Mouse (Mus musculus) kidney, postnatal 25 days (tissue): Measurements from ENCODE around the gene Sdk1.

Experiments
- DNase-seq, 2 experiments: peaks; one replicate each; pipeline ENCODE4 v3.0.0; 2021; ENCODE audit warnings: mixed read lengths in 2 of 2

Gene Sdk1

DNA sequence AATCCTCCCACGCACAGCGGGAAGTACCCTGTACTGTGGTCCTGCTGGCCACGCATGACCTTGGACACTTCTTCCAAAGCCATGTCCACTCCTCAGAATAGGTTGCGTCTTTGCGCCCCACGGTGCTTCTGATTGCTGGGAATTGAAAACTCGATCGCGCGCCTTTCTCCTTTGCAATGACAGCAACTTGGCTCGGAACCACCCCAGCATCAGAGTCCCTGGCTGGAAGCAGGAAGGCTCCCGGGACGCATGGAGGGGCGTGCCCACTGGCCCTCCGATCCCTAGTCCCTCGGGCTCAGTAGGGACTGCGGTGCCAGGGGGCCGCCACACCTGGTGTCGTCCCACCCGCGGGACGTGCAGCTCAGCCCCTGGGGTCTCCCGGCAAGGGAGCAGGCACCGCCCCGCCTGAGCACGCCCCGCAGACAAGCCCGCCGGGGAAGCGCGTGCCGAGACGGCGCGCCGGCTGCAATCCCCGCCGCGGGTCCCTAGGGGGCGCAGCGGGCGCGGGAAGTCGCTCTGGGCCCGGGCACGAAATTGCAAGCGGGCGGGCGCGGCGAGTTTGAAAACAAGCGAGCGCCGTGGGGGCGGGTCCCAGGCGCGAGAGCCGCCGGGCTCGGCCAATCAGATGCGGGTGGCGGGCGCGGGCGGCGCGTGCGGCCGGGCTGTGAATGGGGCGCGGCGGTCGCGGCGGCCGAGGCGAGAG, at the start of gene Sdk1:
Gene Sdk1 (plus strand): TSS at position 650 of the 703 bp plus-strand sequence.
- peak; percentile 97 to 98 for DNase-seq

DNA sequence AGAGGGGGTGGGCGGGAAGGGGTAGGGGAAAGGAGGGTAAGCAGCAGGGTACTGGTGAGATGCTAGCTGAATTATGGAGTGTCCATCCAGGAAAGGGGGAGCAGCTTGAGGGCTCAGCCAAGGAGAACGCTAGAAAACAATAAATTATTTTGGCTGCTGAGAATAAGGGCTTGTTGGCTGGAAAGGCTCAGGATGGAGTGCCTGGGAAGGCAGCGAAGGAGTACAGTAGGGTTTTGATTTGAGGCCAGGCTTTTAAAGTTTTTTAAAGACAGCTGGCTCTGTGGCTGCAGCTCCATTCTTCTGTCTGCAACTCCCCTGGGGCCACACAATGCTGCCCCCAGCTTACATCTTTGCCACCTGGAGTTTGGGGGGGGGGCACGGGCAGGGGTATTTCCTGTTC, 44.0 kb upstream of the Sdk1 start:
- no peak for DNase-seq

- DNase-seq, result no peak
Measured at GRCm38 (mm10) chr5:141202276-141203065, 38.8 kb upstream of the Sdk1 start.

DNA sequence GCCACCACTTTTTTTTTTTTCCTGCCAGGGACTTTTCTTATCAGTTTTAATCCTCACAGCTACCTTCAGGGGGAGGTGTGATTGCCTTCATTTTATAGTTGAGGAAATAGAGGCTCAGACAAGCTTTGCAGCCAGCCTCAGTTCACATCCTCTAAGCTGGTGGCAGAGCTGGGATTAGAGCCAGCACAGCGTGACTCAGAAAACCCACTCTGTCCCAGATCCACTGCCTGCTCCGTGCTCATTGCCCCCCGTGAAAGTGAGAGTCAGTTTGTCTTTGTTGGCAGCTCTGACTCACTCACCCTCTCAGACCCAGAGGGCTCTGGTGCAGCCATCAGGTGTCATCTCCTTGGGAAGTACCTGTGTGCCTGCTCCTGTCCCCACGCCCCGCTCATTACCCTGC, 34.2 kb upstream of the Sdk1 start:
- no peak for DNase-seq

DNA sequence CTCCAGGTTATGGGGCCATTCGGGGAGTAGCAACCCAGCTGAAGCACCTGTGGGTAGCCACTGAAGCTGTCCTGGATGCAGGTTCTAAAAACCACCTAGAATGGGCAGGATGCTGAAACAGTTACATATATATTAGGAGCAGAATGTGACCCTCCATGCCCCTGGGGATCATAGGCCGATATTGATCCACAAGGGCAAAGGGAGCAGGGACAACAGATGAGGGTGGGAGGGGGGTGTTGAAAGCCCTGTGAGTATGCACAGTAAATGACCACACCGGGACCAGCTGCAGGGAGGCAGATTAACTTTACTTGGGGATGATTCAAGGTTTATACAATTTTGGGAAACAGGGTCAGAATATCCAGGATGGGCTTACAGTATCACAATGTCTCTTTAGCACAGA, 16.0 kb upstream of the Sdk1 start:
- no peak for DNase-seq

DNA sequence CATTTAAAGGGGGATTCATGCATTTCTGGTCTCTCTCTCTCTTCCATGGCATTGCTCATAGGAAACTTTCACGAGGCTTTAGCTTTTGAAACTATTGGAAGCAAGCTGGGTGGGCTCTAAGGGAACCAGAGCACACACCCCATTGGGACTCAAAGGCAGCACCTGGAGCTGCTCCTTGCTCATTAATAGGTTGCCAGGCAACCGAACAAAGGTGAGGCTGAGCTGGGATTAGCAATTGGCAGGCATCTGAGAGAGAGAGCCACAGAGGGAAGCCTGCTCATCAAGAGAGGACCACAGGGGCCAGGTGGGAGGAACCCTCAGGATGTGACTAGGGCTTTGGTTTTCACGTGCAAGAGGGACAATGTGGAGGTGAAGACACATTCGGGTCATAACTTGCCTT, 7.0 kb upstream of the Sdk1 start:
- DNase-seq, result no peak

DNA sequence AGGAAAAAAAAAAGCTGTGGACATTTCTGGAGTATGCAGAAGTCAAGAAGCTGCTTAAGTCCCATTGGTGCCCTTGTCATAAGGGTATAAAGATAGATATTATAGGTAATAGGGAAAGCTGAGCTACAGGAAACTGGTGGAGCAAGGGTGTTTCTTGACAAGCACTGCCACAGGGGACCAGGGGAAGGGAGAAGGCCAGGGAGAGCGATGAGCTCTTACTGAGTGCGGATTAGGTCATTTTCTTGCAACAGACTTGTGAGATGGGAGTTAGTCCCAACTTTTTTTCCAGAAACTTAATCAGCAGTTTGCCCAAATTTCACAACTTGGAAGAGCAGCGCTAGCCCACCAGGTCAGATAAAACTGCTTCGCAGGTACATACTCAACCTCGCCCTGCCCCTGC, 1.9 kb upstream of the Sdk1 start:
- DNase-seq, result no peak

- DNase-seq, result no peak
Measured at GRCm38 (mm10) chr5:141240441-141240840, 849 bp upstream of the Sdk1 start.

- DNase-seq, result peak in 1 of 2 experiments; percentile 40
Measured at GRCm38 (mm10) chr5:141241645-141242284, 475 bp downstream of the Sdk1 start.

DNA sequence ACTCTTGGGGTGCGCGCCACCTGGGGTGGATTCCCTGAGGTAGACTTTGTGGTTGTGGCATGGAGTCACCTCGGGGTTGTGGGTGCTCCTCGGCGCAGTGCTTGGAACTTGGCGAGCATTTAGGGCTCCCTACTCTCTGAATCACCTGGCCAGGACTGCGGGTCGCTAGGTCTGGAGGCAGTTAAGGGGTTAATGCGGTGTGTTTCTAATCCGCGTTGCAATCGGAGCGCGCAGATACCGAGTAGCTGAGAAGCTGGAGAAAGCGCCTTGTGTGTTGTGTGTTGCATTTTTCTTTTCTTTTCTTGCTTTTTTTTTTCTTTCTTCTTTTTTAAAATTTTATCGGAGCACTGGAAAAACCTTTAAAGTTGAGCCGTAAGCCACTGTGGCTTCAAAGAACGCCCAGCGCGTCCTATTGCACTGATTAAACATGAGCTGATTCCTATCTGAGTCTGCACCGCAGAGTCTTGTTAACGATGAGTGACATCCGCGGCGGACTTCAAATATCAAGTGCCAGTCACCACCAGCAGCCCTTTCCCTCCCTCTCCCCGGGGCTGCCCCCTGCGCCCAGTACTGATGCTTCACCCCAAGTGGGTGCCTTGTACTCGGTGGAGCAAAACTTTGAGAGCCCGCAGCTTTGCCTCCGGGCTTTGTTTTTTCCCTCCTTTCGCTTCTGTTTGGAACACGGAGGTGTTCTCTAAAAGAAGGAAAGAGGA, 2.1 kb downstream of the Sdk1 start:
- no peak for DNase-seq

GRCm38 (mm10) chr5:141264253-141264652, 23.0 kb downstream of the Sdk1 start:
- DNase-seq, result no peak

DNA sequence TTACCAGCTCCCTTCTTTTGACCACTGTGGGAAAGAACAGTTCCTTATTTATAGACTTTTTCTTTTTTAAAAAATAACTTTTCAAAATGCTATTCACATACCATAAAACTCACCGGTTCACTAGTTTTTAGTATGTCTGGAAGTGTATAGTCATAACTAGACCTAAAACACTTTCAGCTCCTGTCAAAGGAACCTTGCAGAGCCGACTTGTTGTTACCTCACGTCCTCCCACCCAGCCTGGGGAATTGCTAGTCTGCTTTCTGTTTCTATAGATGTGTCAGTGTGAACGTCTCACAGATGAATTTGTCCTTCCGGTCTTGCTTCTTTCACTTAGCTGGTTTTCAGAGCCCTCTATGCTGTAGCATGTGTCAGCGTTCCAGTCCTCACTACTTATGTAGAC, 35.8 kb downstream of the Sdk1 start:
- no peak for DNase-seq

DNA sequence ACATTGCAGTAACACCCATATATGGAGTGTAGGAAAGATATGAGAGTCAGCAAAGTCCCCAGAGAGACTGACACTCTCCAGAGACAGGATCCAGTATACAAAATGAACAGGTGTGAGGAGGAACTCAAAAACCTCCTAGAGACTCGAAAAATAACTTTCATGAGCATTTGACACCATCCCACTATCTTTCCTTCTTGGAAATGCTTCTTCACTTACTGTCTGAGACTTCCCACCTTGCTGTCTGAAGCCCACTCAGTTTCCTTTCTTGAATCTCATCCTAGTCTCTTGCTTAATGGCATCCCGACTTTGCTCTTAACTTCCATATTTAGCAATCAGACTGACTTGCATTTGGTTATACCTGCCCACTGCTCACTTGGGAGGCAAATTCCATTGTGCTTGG, 40.5 kb downstream of the Sdk1 start:
- no peak for DNase-seq

DNA sequence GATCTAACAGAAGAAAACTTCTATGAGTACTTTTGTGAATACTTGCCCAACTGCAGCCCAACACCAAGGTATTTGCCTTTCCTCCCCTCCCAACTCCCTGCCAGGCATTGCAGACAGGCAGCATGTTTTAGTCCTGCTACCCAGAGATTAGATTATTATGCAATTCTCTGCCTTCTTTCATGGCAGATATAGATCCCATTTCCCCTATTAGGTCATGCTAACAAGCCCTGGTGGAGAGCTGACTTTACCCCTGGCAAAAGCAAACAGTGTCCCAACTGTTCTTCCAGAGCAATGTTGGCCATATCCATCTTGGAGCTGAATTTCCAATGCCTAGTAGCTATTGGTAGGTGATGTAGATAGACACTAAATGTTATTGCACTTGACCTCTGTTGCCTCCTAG, 48.3 kb downstream of the Sdk1 start:
- no peak for DNase-seq

GRCm38 (mm10) chr5:141295240-141295639, 54.0 kb downstream of the Sdk1 start:
- no peak for DNase-seq

DNA sequence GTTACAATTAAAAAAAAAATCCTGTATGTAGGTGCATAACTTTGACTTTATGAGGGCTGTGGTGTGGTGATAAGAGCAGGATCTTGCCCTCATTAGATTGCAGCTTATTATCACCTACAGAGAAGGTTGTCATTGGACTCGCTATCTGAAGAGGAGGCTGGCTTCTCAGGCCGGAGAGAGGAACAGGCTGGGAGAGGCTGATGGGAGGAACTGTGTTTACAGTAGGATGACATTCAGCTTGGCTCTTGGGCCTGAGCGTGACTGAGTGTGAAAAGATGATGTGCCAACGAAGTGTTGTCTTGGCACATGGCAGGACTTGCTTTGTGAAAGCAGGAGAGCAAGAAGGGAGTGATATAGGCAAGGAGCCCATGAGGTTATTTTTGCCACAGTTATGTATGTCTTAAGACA, 61.0 kb downstream of the Sdk1 start:
- DNase-seq, result no peak

- DNase-seq, result no peak
Measured at GRCm38 (mm10) chr5:141303746-141304145, 62.5 kb downstream of the Sdk1 start.

DNA sequence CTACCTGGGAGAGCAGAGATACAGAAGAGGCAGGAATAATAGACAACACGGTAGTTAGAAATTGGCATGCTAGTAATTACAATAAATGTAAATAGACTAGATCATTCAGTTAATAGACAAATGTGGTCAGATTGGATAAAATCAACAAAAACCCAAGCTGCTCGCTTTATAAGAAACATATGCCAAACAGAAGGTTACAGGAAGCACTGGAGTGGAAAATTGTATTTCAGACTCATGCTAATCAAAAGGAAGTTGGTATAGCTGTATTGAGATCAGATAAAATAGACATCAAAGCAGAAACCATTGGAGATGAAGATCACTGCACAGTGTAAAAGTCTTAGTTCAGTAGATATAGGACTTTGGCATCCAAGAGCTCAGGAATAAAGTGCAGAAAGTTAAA, 63.4 kb downstream of the Sdk1 start:
- DNase-seq, result no peak

DNA sequence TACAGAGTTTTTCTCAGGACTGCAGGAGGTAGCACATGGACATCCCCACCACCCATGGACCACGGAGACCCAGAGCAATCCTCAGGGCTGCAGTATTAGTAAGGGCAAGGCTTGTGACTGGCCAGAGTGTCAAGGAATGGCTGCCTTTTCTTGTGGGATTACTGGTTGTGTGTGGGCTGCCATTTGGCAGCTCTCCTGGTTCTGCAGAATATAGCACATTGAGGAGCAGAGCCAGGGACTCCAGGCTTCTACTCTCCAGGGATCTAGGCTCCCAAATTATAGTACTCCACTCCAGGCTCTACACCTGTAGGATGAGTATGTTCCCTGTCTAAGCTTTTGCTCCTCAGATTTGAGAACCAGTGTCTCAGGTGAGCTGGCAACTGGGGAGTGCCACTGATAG, 69.4 kb downstream of the Sdk1 start:
- DNase-seq, result no peak

DNA sequence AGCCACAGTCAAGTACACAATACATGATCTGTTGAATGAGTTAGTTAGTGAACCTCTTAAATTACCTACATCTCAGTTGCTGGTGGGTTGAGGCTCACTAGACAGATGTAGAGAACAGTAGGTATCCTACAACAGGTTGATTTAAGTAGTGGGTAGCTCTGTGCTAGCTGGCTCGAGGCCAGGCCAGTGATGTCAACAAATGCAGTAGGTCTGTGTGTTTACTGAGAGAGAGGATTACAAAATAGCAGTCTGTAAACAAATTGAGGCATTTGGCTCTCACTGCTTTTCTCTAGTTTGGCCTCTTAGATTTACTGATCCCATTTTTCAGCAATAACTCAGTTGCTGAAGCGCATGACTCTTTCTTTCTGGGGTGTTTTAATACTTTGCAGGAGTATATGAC, 70.5 kb downstream of the Sdk1 start:
- DNase-seq, result no peak

GRCm38 (mm10) chr5:141312305-141312704, 71.0 kb downstream of the Sdk1 start:
- no peak for DNase-seq

DNA sequence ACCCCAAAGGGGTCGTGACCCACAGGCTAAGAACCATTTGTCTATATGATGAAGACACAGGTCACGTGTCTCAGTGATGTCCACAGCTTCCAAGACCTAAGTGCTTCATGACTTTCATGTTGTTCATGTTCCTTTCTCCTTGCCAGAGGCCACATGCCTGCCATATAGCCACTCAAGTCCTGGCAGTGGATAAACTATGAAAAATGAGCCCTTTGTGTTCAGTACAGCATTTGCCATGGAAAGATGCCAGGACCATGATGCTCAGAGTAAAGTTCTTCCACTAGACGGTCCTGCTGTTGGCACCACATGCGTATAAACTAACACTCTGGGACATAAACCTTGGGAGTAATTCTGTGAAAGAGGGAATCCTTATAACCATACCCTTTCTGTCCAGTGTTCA, 75.8 kb downstream of the Sdk1 start:
- DNase-seq, result no peak

DNA sequence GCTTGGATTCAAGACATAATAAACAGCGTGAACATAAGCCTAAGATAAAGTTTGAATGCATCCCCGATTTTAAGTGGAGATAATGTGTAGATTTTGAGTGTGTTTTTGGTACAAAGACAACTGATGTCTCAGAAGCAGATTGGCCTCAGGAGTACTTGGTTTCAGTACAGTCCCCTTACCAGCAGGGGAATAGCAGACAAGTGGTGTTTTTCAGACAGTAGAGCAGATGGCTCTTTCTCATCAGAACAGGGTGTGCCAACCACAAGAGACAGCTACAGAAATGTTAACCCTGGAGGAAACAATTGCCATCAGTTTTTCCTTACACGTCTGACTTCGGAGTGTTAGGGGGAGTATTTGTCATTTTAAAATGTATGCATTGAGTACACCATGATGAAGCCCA, 83.6 kb downstream of the Sdk1 start:
- DNase-seq, result no peak
